Mouse (Mus musculus): ENCODE measurements around the gene Apex2.
"Not testable (repeated sequence)": the region's sequence is repeated elsewhere in the genome, so short reads cannot be mapped to it uniquely, and the experiment has no call there.

Gene Apex2

DNA sequence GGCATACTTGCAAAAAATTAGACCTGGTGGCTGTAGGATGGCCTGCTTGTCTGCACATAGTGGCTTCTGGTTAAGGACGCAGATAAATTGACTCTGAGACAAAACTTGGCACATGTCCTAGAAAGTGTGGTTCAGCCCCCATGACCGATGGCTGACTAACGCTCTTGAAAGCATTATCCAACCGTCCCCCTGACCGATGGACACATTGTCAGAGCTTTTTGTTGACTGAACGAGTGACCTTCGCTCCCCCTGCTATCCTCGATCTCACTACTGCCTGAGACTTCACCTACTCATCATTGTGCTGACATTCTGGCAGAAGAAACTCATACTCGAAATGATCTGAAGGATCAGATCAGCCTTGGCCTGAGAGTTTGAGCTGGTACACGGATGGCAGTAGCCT is 101.9 kb downstream of the Apex2 start:
- DNase-seq (ENCODE audit: low read depth, low spot score) = not testable (repeated sequence)

- not testable (repeated sequence) for DNase-seq (ENCODE audit: low read depth, low spot score)
These were observed 103.2 kb downstream of the Apex2 start for GRCm38 (mm10) chrX:150486314-150487030.

DNA sequence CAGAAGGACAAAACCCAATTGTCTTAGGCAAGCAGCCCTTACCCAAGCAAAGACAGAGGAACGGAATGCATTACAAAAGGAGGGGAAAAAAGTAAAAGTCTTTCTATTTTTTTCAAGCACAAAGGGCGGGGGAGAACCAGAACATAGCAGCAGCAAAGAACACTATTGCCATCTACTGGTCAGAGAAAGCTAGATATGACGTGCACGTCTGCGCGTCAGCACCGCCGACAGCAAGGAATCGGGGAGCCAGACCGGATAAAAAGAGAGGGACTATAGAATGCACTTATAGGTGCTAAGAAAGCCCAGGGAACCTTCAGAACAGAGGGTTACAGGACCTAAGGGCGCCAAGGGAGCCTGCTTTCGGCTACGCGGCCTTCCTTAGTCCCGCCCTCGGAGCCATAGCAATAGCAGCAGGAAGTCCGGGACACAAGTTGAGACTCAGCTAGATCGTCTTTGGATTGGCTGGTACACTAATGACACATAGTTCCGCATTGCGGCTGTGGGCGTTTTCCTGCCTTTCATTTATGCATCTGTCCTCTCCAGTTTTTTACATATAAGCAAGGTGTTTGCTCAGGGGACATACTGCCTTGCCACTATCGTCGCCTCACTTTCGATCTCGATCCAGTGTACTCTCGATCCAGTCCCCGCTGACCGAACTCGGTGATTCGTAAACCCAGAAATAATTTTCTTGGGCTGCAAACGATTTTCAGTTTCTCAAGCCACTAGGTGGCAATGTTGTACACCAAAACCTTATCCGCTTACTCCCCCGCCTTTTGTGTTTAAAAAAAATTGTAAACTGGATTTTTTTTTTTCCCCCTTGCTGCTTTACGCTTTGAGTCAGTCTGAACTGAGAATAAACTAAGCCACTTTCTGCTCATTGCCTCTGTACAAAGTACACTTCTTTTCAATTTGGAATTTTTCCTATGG is 111.6 kb downstream of the Apex2 start:
- peak; percentile 87 for DNase-seq (ENCODE audit: low read depth, low spot score)

- DNase-seq (ENCODE audit: low read depth, low spot score) = no peak
These were observed 118.3 kb downstream of the Apex2 start for GRCm38 (mm10) chrX:150471416-150471815.
